Mouse (Mus musculus) cerebellum, postnatal 36 days (tissue): ENCODE measurements around the gene Ube2o.

Source experiments
- DNase-seq, 2 experiments: peaks; one replicate each; pipeline ENCODE4 v3.0.0; 2021 to 2022; ENCODE audit warnings: mixed read lengths in 2 of 2

Ube2o gene

GRCm38 (mm10) chr11:116536685-116537084 lies 44.6 kb downstream of the Ube2o start:
- no peak for DNase-seq

- DNase-seq, result peak; percentile 70 to 81
Observed at GRCm38 (mm10) chr11:116534154-116534865, 46.9 kb downstream of the Ube2o start.

GRCm38 (mm10) chr11:116533341-116534153 lies 47.7 kb downstream of the Ube2o start:
- DNase-seq, result no peak

- peak; percentile 31 to 58 for DNase-seq
Observed at GRCm38 (mm10) chr11:116532810-116533338, 48.4 kb downstream of the Ube2o start.

GRCm38 (mm10) chr11:116532262-116532809 lies 48.9 kb downstream of the Ube2o start:
- DNase-seq, result no peak

- DNase-seq, result no peak
Observed at GRCm38 (mm10) chr11:116531371-116532191, 49.7 kb downstream of the Ube2o start.

GRCm38 (mm10) chr11:116530187-116531147 lies 50.8 kb downstream of the Ube2o start, which contains the start of gene Sphk1:
Gene Sphk1, plus strand, starts transcription at chr11:116530925.
- DNase-seq, result no peak

GRCm38 (mm10) chr11:116528636-116529320 lies 52.5 kb downstream of the Ube2o start:
- no peak for DNase-seq

GRCm38 (mm10) chr11:116523699-116524189 lies 57.5 kb downstream of the Ube2o start:
- no peak for DNase-seq

- DNase-seq, result no peak
Observed at GRCm38 (mm10) chr11:116522886-116523698, 58.2 kb downstream of the Ube2o start.

GRCm38 (mm10) chr11:116522046-116522445 lies 59.2 kb downstream of the Ube2o start:
- no peak for DNase-seq

GRCm38 (mm10) chr11:116521143-116521542 lies 60.1 kb downstream of the Ube2o start:
- DNase-seq, result no peak

GRCm38 (mm10) chr11:116518482-116518881 lies 62.8 kb downstream of the Ube2o start:
- DNase-seq, result no peak

GRCm38 (mm10) chr11:116515330-116516020 lies 65.8 kb downstream of the Ube2o start:
- DNase-seq, result peak; percentile 69 to 80

- no peak for DNase-seq
Observed at GRCm38 (mm10) chr11:116513531-116514038, 67.7 kb downstream of the Ube2o start.

- DNase-seq, result no peak
Observed at GRCm38 (mm10) chr11:116512987-116513386, 68.3 kb downstream of the Ube2o start.

GRCm38 (mm10) chr11:116512154-116512553 lies 69.1 kb downstream of the Ube2o start:
- no peak for DNase-seq

- DNase-seq, result no peak
Observed at GRCm38 (mm10) chr11:116511301-116511868, 69.9 kb downstream of the Ube2o start.
